Mouse (Mus musculus): ENCODE data around the gene Zfp981.
A peak's percentile ranks its signal among the peaks of the same experiment; 100 is the strongest.
"Not testable (repeated sequence)": the region's sequence is repeated elsewhere in the genome, so short reads cannot be mapped to it uniquely, and the experiment has no call there.

Gene Zfp981

GRCm38 (mm10) chr4:146485183-146485939 is 16.5 kb upstream of the Zfp981 start:
- peak in 1 of 2 experiments; percentile 64 for DNase-seq (ENCODE audit: low spot score in 2 of 2)

- DNase-seq (ENCODE audit: low spot score in 2 of 2): not testable (repeated sequence)
Measured at GRCm38 (mm10) chr4:146486753-146487152, 15.1 kb upstream of the Zfp981 start.

DNA sequence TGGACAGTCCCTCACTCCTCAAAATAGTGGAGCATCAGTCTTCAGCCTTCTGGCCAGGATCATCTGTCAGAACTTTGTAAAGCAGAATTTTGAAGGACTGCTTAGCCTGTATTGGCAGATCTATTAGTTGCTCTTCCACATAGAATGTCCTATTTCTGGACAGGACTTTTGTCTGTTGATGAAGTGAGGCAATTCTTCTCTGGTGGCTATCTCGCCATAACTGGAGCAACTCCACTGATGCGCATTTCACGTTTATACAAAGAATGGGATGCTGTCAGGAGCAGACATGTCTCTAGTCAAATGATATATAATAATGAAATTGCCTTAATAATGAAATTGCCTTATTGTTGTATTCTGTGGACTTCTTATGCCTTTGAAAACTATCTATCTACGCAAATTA is 12.6 kb upstream of the Zfp981 start:
- not testable (repeated sequence) for DNase-seq (ENCODE audit: low spot score in 2 of 2)

GRCm38 (mm10) chr4:146491993-146492392 is 9.8 kb upstream of the Zfp981 start:
- DNase-seq (ENCODE audit: low spot score in 2 of 2): not testable (repeated sequence)

- DNase-seq (ENCODE audit: low spot score in 2 of 2): no peak
Measured at GRCm38 (mm10) chr4:146492439-146492838, 9.4 kb upstream of the Zfp981 start.

- peak in 1 of 2 experiments; percentile 63 for DNase-seq (ENCODE audit: low spot score in 2 of 2)
Measured at GRCm38 (mm10) chr4:146492851-146493250, 9.0 kb upstream of the Zfp981 start.

DNA sequence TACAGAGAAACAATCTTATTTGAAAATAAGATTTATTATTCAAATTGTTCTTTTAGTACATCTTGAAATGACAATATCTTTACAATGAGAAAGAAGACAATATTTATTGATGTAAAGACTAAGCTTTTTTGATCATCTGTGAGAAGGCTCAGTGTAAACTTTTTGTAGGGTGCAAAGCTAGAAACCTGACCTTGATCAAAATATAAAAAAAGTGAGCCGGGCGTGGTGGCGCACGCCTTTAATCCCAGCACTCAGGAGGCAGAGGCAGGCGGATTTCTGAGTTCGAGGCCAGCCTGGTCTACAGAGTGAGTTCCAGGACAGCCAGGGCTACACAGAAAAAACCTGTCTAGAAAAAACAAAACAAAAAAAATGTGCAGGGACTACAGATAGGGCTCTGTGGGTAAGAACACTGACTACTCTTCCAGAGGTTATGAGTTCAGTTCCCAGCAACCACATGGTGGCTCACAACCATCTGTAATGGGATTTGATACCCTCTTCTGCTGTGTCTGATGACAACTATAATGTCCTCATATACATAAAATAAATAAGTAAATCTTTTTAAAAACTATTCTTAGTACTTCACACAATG is 8.4 kb upstream of the Zfp981 start:
- DNase-seq (ENCODE audit: low spot score in 2 of 2): peak in 1 of 2 experiments; percentile 59

DNA sequence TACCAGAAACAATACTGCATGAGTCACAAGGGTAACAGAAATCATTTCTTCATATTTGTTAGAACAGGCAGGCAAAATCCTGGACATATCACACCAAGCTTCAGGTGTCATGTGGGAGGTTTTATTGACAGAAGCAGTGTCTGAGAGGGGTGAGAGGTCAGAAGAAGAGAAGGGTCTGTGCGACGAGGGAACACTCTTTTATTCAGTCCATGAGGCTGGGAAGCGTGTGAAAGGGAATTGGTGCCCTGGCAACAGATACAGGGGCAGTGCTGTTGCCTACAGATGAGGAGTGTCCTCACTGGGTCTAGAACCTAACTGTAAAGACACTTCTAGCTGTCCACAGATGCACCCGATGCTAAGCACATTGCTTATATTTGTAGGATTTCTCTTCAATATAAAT is 6.8 kb upstream of the Zfp981 start:
- DNase-seq (ENCODE audit: low spot score in 2 of 2): peak in 1 of 2 experiments; percentile 61

DNA sequence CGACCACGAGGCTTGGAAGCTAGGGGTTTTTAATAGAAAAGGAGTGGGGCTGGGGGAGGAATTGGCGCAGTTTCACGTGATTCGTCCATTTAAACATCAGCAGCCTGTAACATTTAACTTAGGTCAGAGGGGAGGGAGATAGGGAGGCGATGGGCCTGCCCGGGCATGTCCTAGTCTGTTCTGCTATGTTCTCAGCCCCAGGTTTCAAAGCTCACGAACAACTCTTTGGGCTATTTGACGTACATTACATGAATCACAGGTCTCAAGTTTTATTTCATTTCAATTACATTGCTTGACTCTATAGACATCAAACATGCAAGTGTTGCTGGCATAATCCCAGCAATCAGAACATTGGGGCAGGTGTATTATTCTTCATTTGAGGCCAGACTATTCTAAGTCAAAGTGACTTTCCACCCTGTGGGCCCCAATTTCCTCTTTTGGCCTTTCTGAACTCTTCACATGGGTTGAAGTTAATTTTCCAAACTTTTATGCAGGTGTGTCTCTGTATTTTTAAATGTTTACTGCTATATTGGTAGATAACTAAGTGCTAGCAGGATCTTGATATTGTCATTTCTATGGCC is 4.0 kb upstream of the Zfp981 start:
- not testable (repeated sequence) for DNase-seq (ENCODE audit: low spot score in 2 of 2)

GRCm38 (mm10) chr4:146509029-146509428 is 7.2 kb downstream of the Zfp981 start:
- not testable (repeated sequence) for DNase-seq (ENCODE audit: low spot score in 2 of 2)

GRCm38 (mm10) chr4:146511871-146512270 is 10.0 kb downstream of the Zfp981 start:
- DNase-seq (ENCODE audit: low spot score in 2 of 2): not testable (repeated sequence)

- no peak for DNase-seq (ENCODE audit: low spot score in 2 of 2)
Measured at GRCm38 (mm10) chr4:146516474-146516873, 14.6 kb downstream of the Zfp981 start.

- not testable (repeated sequence) for DNase-seq (ENCODE audit: low spot score in 2 of 2)
Measured at GRCm38 (mm10) chr4:146517150-146517549, 15.3 kb downstream of the Zfp981 start.

DNA sequence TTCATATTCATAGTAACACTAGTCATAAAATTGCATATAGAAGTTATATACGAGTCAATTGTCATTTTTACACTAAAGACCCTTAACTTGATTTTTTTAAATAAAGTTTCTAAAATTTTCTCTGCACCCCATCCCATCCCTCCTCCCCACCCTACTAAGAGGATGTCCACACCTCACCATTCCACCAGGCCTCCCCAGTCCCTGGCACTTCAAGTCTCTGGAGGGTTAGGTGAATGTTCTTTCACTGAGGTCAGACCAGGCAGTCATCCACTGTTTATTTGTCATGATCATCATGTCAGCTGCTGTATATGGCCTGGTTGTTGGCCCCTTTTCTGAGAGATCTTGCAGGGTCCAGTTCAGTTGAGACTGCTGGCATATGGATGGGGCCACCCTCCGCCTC is 18.9 kb downstream of the Zfp981 start:
- DNase-seq (ENCODE audit: low spot score in 2 of 2): no peak

DNA sequence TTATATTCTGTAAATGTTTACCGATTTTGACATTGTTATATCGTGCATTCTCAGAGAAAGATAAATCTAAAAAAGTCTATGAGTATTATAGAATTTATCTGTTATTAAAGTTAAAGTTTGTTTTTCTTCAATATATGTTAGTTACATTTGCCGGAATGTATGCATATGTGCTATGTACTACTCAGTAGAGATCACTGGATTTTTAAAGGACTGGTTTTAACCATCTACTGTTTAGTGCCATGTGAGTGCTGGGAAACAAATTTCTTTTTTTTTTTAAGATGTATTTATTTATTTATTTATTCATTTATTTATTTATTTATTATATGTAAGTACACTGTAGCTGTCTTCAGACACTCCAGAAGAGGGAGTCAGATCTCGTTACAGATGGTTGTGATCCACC is 32.7 kb downstream of the Zfp981 start:
- DNase-seq (ENCODE audit: low spot score in 2 of 2): no peak

DNA sequence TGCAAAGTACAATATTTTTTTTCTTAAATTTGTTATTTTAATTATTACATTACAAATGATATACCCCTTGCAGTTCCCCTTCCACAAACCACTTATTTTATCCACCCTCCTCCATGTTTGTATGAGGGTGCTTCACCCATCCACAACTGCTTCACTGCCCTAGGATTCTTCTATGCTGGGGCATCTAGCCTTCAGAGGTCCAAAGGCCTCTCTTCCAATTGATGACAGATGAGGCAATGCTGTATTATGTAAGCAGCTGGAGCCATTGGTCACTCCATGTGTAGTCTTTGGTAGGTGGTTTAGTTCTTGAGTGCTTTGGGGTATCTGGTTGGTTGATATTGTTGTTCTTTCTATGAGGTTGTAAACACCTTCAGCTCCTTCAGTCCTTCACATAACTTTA is 34.1 kb downstream of the Zfp981 start:
- no peak for DNase-seq (ENCODE audit: low spot score in 2 of 2)

- DNase-seq (ENCODE audit: low spot score in 2 of 2): peak in 1 of 2 experiments; percentile 38
Measured at GRCm38 (mm10) chr4:146579905-146580873, 78.4 kb downstream of the Zfp981 start.

All from spleen, postnatal 4 days (tissue).